Mouse (Mus musculus): ENCODE results near the gene Wdr86. TPM values are rescaled to one million over a fixed set of nuclear protein-coding genes. Genes with fewer than 3 reads are reported as not detected.
"Not testable (repeated sequence)": the region's sequence is repeated elsewhere in the genome, so short reads cannot be mapped to it uniquely, and the experiment has no call there.

Gene Wdr86
- total RNA-seq (2014; fragmentation: Nextera tagmentation) = 0.32 TPM in 1 of 2 replicates, not detected in the other
- total RNA-seq (2017) = 0.42 TPM in 1 of 2 replicates, not detected in the other

GRCm38 (mm10) chr5:24730488-24730871 lies at the start of gene Wdr86:
Gene Wdr86 (minus strand): TSS chr5:24730727.
- ATAC-seq (replicated peaks; ENCODE audit: low FRiP score, low TSS enrichment, poor library complexity, severe bottlenecking) = no peak

- ATAC-seq (replicated peaks; ENCODE audit: low FRiP score, low TSS enrichment, poor library complexity, severe bottlenecking) = peak; percentile 47
Observed at GRCm38 (mm10) chr5:24779881-24780512, 49.5 kb upstream of the Wdr86 start.

- no peak for ATAC-seq (replicated peaks; ENCODE audit: low FRiP score, low TSS enrichment, poor library complexity, severe bottlenecking)
Observed at GRCm38 (mm10) chr5:24779321-24779720, 48.8 kb upstream of the Wdr86 start.

- ATAC-seq (replicated peaks; ENCODE audit: low FRiP score, low TSS enrichment, poor library complexity, severe bottlenecking) = no peak
Observed at GRCm38 (mm10) chr5:24778843-24779140, 48.3 kb upstream of the Wdr86 start.

- ATAC-seq (replicated peaks; ENCODE audit: low FRiP score, low TSS enrichment, poor library complexity, severe bottlenecking) = no peak
Observed at GRCm38 (mm10) chr5:24778082-24778842, 47.7 kb upstream of the Wdr86 start.

GRCm38 (mm10) chr5:24776681-24777080 lies 46.2 kb upstream of the Wdr86 start:
- 0 out of 2 replicates have a peak, but pooled peaks have one; percentile 44 for ATAC-seq (replicated peaks; ENCODE audit: low FRiP score, low TSS enrichment, poor library complexity, severe bottlenecking)

GRCm38 (mm10) chr5:24774549-24774948 lies 44.0 kb upstream of the Wdr86 start:
- ATAC-seq (replicated peaks; ENCODE audit: low FRiP score, low TSS enrichment, poor library complexity, severe bottlenecking) = not testable (repeated sequence)

- ATAC-seq (replicated peaks; ENCODE audit: low FRiP score, low TSS enrichment, poor library complexity, severe bottlenecking) = no peak
Observed at GRCm38 (mm10) chr5:24757816-24758215, 27.3 kb upstream of the Wdr86 start, which contains the start of gene Crygn. Gene Crygn (minus strand): TSS chr5:24758008.

GRCm38 (mm10) chr5:24756931-24757330 lies 26.4 kb upstream of the Wdr86 start:
- ATAC-seq (replicated peaks; ENCODE audit: low FRiP score, low TSS enrichment, poor library complexity, severe bottlenecking) = no peak

GRCm38 (mm10) chr5:24752175-24752498 lies 21.6 kb upstream of the Wdr86 start:
- ATAC-seq (replicated peaks; ENCODE audit: low FRiP score, low TSS enrichment, poor library complexity, severe bottlenecking) = no peak

GRCm38 (mm10) chr5:24751305-24752174 lies 21.0 kb upstream of the Wdr86 start:
- ATAC-seq (replicated peaks; ENCODE audit: low FRiP score, low TSS enrichment, poor library complexity, severe bottlenecking) = peak; percentile 50

GRCm38 (mm10) chr5:24750321-24751304 lies 20.1 kb upstream of the Wdr86 start:
- ATAC-seq (replicated peaks; ENCODE audit: low FRiP score, low TSS enrichment, poor library complexity, severe bottlenecking) = peak; percentile 70

GRCm38 (mm10) chr5:24749731-24750130 lies 19.2 kb upstream of the Wdr86 start:
- ATAC-seq (replicated peaks; ENCODE audit: low FRiP score, low TSS enrichment, poor library complexity, severe bottlenecking) = no peak

- no peak for ATAC-seq (replicated peaks; ENCODE audit: low FRiP score, low TSS enrichment, poor library complexity, severe bottlenecking)
Observed at GRCm38 (mm10) chr5:24747533-24747932, 17.0 kb upstream of the Wdr86 start.

GRCm38 (mm10) chr5:24743956-24744355 lies 13.4 kb upstream of the Wdr86 start:
- no peak for ATAC-seq (replicated peaks; ENCODE audit: low FRiP score, low TSS enrichment, poor library complexity, severe bottlenecking)

GRCm38 (mm10) chr5:24741172-24741885 lies 10.8 kb upstream of the Wdr86 start:
- no peak for ATAC-seq (replicated peaks; ENCODE audit: low FRiP score, low TSS enrichment, poor library complexity, severe bottlenecking)

- ATAC-seq (replicated peaks; ENCODE audit: low FRiP score, low TSS enrichment, poor library complexity, severe bottlenecking) = no peak
Observed at GRCm38 (mm10) chr5:24739141-24739753, 8.7 kb upstream of the Wdr86 start.

- no peak for ATAC-seq (replicated peaks; ENCODE audit: low FRiP score, low TSS enrichment, poor library complexity, severe bottlenecking)
Observed at GRCm38 (mm10) chr5:24738517-24738916, 8.0 kb upstream of the Wdr86 start.
